Mouse (Mus musculus) C2C12 (cell line): ENCODE results near the gene Ppm1h.

Source experiments
- CEBPB ChIP-seq: IDR thresholded peaks from one replicate; pipeline ENCODE4 v1.6.1; 2011; ENCODE audit warnings: low read depth, mild to moderate bottlenecking, control low read depth, moderate library complexity
- CTCF ChIP-seq: IDR thresholded peaks from one replicate; pipeline ENCODE4 v1.5.1; 2011; ENCODE audit not compliant: control insufficient read depth, insufficient read depth, insufficient read length
- MAX ChIP-seq: IDR thresholded peaks from one replicate; pipeline ENCODE4 v1.6.1; 2011; ENCODE audit warnings: mild to moderate bottlenecking, control low read depth
- MYOD1 ChIP-seq: IDR thresholded peaks from one replicate; pipeline ENCODE4 v1.6.1; 2011; ENCODE audit warnings: low read depth; ENCODE audit not compliant: control insufficient read depth, insufficient read length
- MYOG ChIP-seq: IDR thresholded peaks from one replicate; pipeline ENCODE4 v1.6.1; 2011; ENCODE audit not compliant: control insufficient read depth, insufficient read length; ENCODE audit errors: extremely low read depth
- USF1 ChIP-seq: IDR thresholded peaks from one replicate; pipeline ENCODE4 v1.6.1; 2011; ENCODE audit warnings: low read depth, mild to moderate bottlenecking, control low read depth, moderate library complexity

DNA sequence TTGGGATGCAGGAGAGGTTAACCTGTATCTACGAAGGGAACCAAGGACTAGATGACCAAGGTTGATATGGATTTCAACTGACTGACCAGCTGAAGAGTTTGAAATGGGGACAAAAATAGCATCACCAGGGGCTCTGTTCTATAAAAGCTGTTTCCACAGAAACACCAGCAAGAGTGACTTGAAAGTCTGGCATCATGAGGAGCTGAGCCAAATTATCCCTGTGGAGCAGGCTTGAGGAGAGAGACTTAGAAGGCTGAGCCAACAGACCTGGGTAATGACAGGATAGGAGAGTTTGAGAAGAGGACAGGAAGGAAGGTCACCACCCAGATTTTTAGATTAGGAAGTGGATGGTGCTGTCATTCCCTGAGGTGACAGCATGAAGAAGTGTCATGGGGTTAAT lies 12.9 kb upstream of the Ppm1h start:
- no peak for TF ChIP-seq CTCF
- TF ChIP-seq CEBPB = no peak
- TF ChIP-seq USF1 = no peak
- no peak for TF ChIP-seq MAX
- TF ChIP-seq MYOD1 = no peak
- no peak for TF ChIP-seq MYOG
